Mouse (Mus musculus): Measurements from ENCODE around the gene Myh14. TPM values are rescaled to one million over a fixed set of nuclear protein-coding genes. Genes with fewer than 3 reads are reported as not detected.
A peak's percentile ranks its signal among the peaks of the same experiment; 100 is the strongest.
"Not testable (repeated sequence)": the region's sequence is repeated elsewhere in the genome, so short reads cannot be mapped to it uniquely, and the experiment has no call there.

Gene Myh14
- polyA plus RNA-seq (2014; fragmentation: Nextera tagmentation; extraction: Ambion mirVana) = 1.9 and 2.3 TPM in 2 replicates

- under 1% methylated on average over 23 of the region's 23 CpGs for WGBS
- Histone ChIP-seq H3K4me1 (replicated peaks; ENCODE audit: control insufficient read depth, insufficient read depth, low read length) (peaks cover 2% of the 10 kb centered on the region; the same call in 1 of the 2 replicates), H3K4me3 (ENCODE audit: low read depth, low read length) (no peak within 1 kb of the TSS), H3K4me2 (replicated peaks; ENCODE audit: low read depth, low read length) (peak within 1 kb of the TSS; percentile 46), H3K27ac (ENCODE audit: low read depth, low read length) (no peak within 1 kb of the TSS), H3K27me3 (ENCODE audit: control insufficient read depth, insufficient read depth, low read length) (peaks cover 15% of the 10 kb centered on the region), H3K36me3 (ENCODE audit: control insufficient read depth, insufficient read depth, low read length) (no peaks in the 10 kb centered on the region), H3K9me3 (ENCODE audit: control insufficient read depth, low read length) (0 out of 2 replicates have a peak, but pooled peaks cover 4% of the 10 kb centered on the region), H3K9ac (ENCODE audit: low read depth, low read length) (no peak within 1 kb of the TSS)
- peak; percentile 88 for DNase-seq (ENCODE audit: low spot score)
- ATAC-seq (ENCODE audit: low FRiP score) = peak; percentile 96
Measured at GRCm38 (mm10) chr7:44670803-44671202, at the start of gene Myh14. Gene Myh14, minus strand, starts transcription at chr7:44670843.

GRCm38 (mm10) chr7:44709881-44710280 is 39.2 kb upstream of the Myh14 start:
- H3K36me3 ChIP-seq (ENCODE audit: control insufficient read depth, insufficient read depth, low read length) = no peaks in the 10 kb centered on the region
- DNase-seq (ENCODE audit: low spot score) (no peak), ATAC-seq (ENCODE audit: low FRiP score) (no peak)
- H3K9ac ChIP-seq (ENCODE audit: low read depth, low read length) = no peak overlapping the region
- H3K27ac ChIP-seq (ENCODE audit: low read depth, low read length) = no peak overlapping the region
- no peaks in the 10 kb centered on the region for H3K27me3 ChIP-seq (ENCODE audit: control insufficient read depth, insufficient read depth, low read length)
- no peak overlapping the region for H3K4me2 ChIP-seq (replicated peaks; ENCODE audit: low read depth, low read length)
- no peak overlapping the region for H3K4me3 ChIP-seq (ENCODE audit: low read depth, low read length)
- H3K9me3 ChIP-seq (ENCODE audit: control insufficient read depth, low read length) = no peaks in the 10 kb centered on the region
- 88% methylated on average over 5 of the region's 5 CpGs for WGBS
- H3K4me1 ChIP-seq (replicated peaks; ENCODE audit: control insufficient read depth, insufficient read depth, low read length) = no peaks in the 10 kb centered on the region

GRCm38 (mm10) chr7:44708574-44708973 is 37.9 kb upstream of the Myh14 start, which contains the start of gene Izumo2:
Gene Izumo2, plus strand, starts transcription at chr7:44708742.
- Histone ChIP-seq H3K36me3 (ENCODE audit: control insufficient read depth, insufficient read depth, low read length) (no peaks in the 10 kb centered on the region), H3K4me1 (replicated peaks; ENCODE audit: control insufficient read depth, insufficient read depth, low read length) (no peaks in the 10 kb centered on the region), H3K4me2 (replicated peaks; ENCODE audit: low read depth, low read length) (no peak within 1 kb of the TSS), H3K9ac (ENCODE audit: low read depth, low read length) (no peak within 1 kb of the TSS), H3K27ac (ENCODE audit: low read depth, low read length) (no peak within 1 kb of the TSS), H3K27me3 (ENCODE audit: control insufficient read depth, insufficient read depth, low read length) (no peaks in the 10 kb centered on the region), H3K4me3 (ENCODE audit: low read depth, low read length) (no peak within 1 kb of the TSS), H3K9me3 (ENCODE audit: control insufficient read depth, low read length) (no peaks in the 10 kb centered on the region)
- no peak for ATAC-seq (ENCODE audit: low FRiP score)
- 75% methylated on average over 14 of the region's 14 CpGs for WGBS
- no peak for DNase-seq (ENCODE audit: low spot score)

- not testable (repeated sequence) for H3K27ac ChIP-seq (ENCODE audit: low read depth, low read length); H3K4me2 ChIP-seq (replicated peaks; ENCODE audit: low read depth, low read length); H3K9ac ChIP-seq (ENCODE audit: low read depth, low read length); H3K36me3 ChIP-seq (ENCODE audit: control insufficient read depth, insufficient read depth, low read length); DNase-seq (ENCODE audit: low spot score); H3K4me3 ChIP-seq (ENCODE audit: low read depth, low read length); ATAC-seq (ENCODE audit: low FRiP score); H3K9me3 ChIP-seq (ENCODE audit: control insufficient read depth, low read length); H3K4me1 ChIP-seq (replicated peaks; ENCODE audit: control insufficient read depth, insufficient read depth, low read length); H3K27me3 ChIP-seq (ENCODE audit: control insufficient read depth, insufficient read depth, low read length)
- 87% methylated on average over 5 of the region's 6 CpGs for WGBS
Measured at GRCm38 (mm10) chr7:44708093-44708492, 37.5 kb upstream of the Myh14 start.

GRCm38 (mm10) chr7:44707169-44707675 is 36.6 kb upstream of the Myh14 start:
- H3K9ac ChIP-seq (ENCODE audit: low read depth, low read length) = no peak overlapping the region
- no peak for DNase-seq (ENCODE audit: low spot score)
- no peaks in the 10 kb centered on the region for H3K9me3 ChIP-seq (ENCODE audit: control insufficient read depth, low read length)
- no peaks in the 10 kb centered on the region for H3K36me3 ChIP-seq (ENCODE audit: control insufficient read depth, insufficient read depth, low read length)
- no peaks in the 10 kb centered on the region for H3K4me1 ChIP-seq (replicated peaks; ENCODE audit: control insufficient read depth, insufficient read depth, low read length)
- WGBS = 90% methylated on average over 5 of the region's 5 CpGs
- no peaks in the 10 kb centered on the region for H3K27me3 ChIP-seq (ENCODE audit: control insufficient read depth, insufficient read depth, low read length)
- no peak overlapping the region for H3K4me3 ChIP-seq (ENCODE audit: low read depth, low read length)
- no peak overlapping the region for H3K27ac ChIP-seq (ENCODE audit: low read depth, low read length)
- H3K4me2 ChIP-seq (replicated peaks; ENCODE audit: low read depth, low read length) = no peak overlapping the region
- ATAC-seq (ENCODE audit: low FRiP score) = no peak

GRCm38 (mm10) chr7:44706322-44706721 is 35.7 kb upstream of the Myh14 start:
- H3K9ac ChIP-seq (ENCODE audit: low read depth, low read length) = no peak overlapping the region
- H3K9me3 ChIP-seq (ENCODE audit: control insufficient read depth, low read length) = no peaks in the 10 kb centered on the region
- DNase-seq (ENCODE audit: low spot score) (no peak), ATAC-seq (ENCODE audit: low FRiP score) (no peak)
- no peaks in the 10 kb centered on the region for H3K27me3 ChIP-seq (ENCODE audit: control insufficient read depth, insufficient read depth, low read length)
- H3K4me3 ChIP-seq (ENCODE audit: low read depth, low read length) = no peak overlapping the region
- no peaks in the 10 kb centered on the region for H3K4me1 ChIP-seq (replicated peaks; ENCODE audit: control insufficient read depth, insufficient read depth, low read length)
- no peaks in the 10 kb centered on the region for H3K36me3 ChIP-seq (ENCODE audit: control insufficient read depth, insufficient read depth, low read length)
- no peak overlapping the region for H3K4me2 ChIP-seq (replicated peaks; ENCODE audit: low read depth, low read length)
- H3K27ac ChIP-seq (ENCODE audit: low read depth, low read length) = no peak overlapping the region

- H3K4me3 ChIP-seq (ENCODE audit: low read depth, low read length) = no peak overlapping the region
- no peaks in the 10 kb centered on the region for H3K4me1 ChIP-seq (replicated peaks; ENCODE audit: control insufficient read depth, insufficient read depth, low read length)
- no peak overlapping the region for H3K27ac ChIP-seq (ENCODE audit: low read depth, low read length)
- DNase-seq (ENCODE audit: low spot score) (no peak), ATAC-seq (ENCODE audit: low FRiP score) (no peak)
- no peaks in the 10 kb centered on the region for H3K9me3 ChIP-seq (ENCODE audit: control insufficient read depth, low read length)
- WGBS = 91% methylated on average over 4 of the region's 4 CpGs
- H3K4me2 ChIP-seq (replicated peaks; ENCODE audit: low read depth, low read length) = no peak overlapping the region
- no peak overlapping the region for H3K9ac ChIP-seq (ENCODE audit: low read depth, low read length)
- H3K27me3 ChIP-seq (ENCODE audit: control insufficient read depth, insufficient read depth, low read length) = no peaks in the 10 kb centered on the region
- H3K36me3 ChIP-seq (ENCODE audit: control insufficient read depth, insufficient read depth, low read length) = no peaks in the 10 kb centered on the region
Measured at GRCm38 (mm10) chr7:44705086-44705485, 34.4 kb upstream of the Myh14 start.

GRCm38 (mm10) chr7:44704363-44704762 is 33.7 kb upstream of the Myh14 start:
- WGBS = 60% methylated on average over 3 of the region's 3 CpGs
- Histone ChIP-seq H3K4me1 (replicated peaks; ENCODE audit: control insufficient read depth, insufficient read depth, low read length) (no peaks in the 10 kb centered on the region), H3K9me3 (ENCODE audit: control insufficient read depth, low read length) (no peaks in the 10 kb centered on the region), H3K27me3 (ENCODE audit: control insufficient read depth, insufficient read depth, low read length) (no peaks in the 10 kb centered on the region), H3K36me3 (ENCODE audit: control insufficient read depth, insufficient read depth, low read length) (no peaks in the 10 kb centered on the region), H3K4me3 (ENCODE audit: low read depth, low read length) (no peak overlapping the region), H3K4me2 (replicated peaks; ENCODE audit: low read depth, low read length) (no peak overlapping the region), H3K27ac (ENCODE audit: low read depth, low read length) (no peak overlapping the region), H3K9ac (ENCODE audit: low read depth, low read length) (no peak overlapping the region)
- DNase-seq (ENCODE audit: low spot score) (peak; percentile 54), ATAC-seq (ENCODE audit: low FRiP score) (no peak)

- Histone ChIP-seq H3K4me1 (replicated peaks; ENCODE audit: control insufficient read depth, insufficient read depth, low read length) (no peaks in the 10 kb centered on the region), H3K36me3 (ENCODE audit: control insufficient read depth, insufficient read depth, low read length) (no peaks in the 10 kb centered on the region), H3K27me3 (ENCODE audit: control insufficient read depth, insufficient read depth, low read length) (no peaks in the 10 kb centered on the region), H3K9ac (ENCODE audit: low read depth, low read length) (no peak overlapping the region), H3K27ac (ENCODE audit: low read depth, low read length) (no peak overlapping the region), H3K4me2 (replicated peaks; ENCODE audit: low read depth, low read length) (no peak overlapping the region), H3K4me3 (ENCODE audit: low read depth, low read length) (no peak overlapping the region), H3K9me3 (ENCODE audit: control insufficient read depth, low read length) (no peaks in the 10 kb centered on the region)
- no peak for ATAC-seq (ENCODE audit: low FRiP score)
- no peak for DNase-seq (ENCODE audit: low spot score)
- 76% methylated on average over 8 of the region's 8 CpGs for WGBS
Measured at GRCm38 (mm10) chr7:44702985-44703384, 32.3 kb upstream of the Myh14 start.
